Mouse (Mus musculus): ENCODE results near the gene Ipo13.

GRCm38 (mm10) chr4:117914031-117914430 is 768 bp downstream of the Ipo13 start:
- TF ChIP-seq CTCF (IDR thresholded peaks at IDR 0.05; ENCODE audit: control insufficient read depth, insufficient read depth, insufficient replicate concordance, low read depth, low read length) (no peak), POLR2A (IDR thresholded peaks at IDR 0.05; ENCODE audit: control insufficient read depth, low read depth, low read length) (no peak)
